Mouse (Mus musculus): ENCODE results near the gene Robo2.

Gene Robo2

GRCm38 (mm10) chr16:74411481-74412251, at the start of gene Robo2:
Robo2 (minus strand) TSS chr16:74411825.
- DNase-seq (ENCODE audit: extremely low read depth, low read depth, low spot score): no peak

DNA sequence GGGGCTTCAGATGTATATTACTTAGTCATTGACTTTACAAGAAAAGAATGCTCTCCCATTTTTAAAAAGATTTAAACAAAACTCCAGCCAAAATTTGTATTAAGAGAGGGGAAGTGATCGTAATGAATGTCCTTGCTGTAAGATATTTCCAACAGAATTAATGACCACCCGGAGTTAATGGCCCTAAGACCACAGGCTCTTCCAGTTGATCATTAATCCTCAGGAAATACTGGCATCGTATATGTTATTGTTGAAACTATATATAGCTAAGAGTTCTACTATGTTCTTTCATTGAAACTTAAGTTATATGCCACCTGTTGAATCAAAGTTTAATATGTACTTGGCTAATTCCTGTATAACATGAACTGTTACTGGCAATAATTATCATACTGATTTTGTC, 46.5 kb upstream of the Robo2 start:
- DNase-seq (ENCODE audit: extremely low read depth, low read depth, low spot score): no peak

GRCm38 (mm10) chr16:74457736-74458135, 46.1 kb upstream of the Robo2 start:
- DNase-seq (ENCODE audit: extremely low read depth, low read depth, low spot score): no peak

GRCm38 (mm10) chr16:74456808-74457470, 45.3 kb upstream of the Robo2 start:
- no peak for DNase-seq (ENCODE audit: extremely low read depth, low read depth, low spot score)

GRCm38 (mm10) chr16:74455179-74455578, 43.6 kb upstream of the Robo2 start:
- no peak for DNase-seq (ENCODE audit: extremely low read depth, low read depth, low spot score)

GRCm38 (mm10) chr16:74448025-74448424, 36.4 kb upstream of the Robo2 start:
- DNase-seq (ENCODE audit: extremely low read depth, low read depth, low spot score): no peak

DNA sequence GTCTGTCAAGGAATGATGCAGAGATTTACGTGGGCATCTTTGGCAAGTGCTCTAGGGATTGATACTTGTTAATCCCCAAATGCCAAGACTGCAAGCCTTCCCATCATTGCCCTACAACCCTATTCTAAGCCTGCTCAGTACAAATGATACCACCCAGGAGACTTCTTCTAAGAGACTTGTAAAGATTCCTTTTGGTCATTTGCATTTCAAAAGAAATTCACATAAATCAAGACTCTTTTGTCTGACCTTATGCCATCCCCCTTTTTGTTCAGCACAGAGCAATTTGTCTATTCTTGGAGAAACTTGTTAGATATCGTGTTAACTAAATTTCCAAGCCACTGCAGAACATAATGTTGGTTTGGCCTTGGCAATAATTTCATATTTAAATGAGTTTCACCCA, 15.4 kb upstream of the Robo2 start:
- DNase-seq (ENCODE audit: extremely low read depth, low read depth, low spot score): no peak

- DNase-seq (ENCODE audit: extremely low read depth, low read depth, low spot score): no peak
These were observed 8.7 kb upstream of the Robo2 start for GRCm38 (mm10) chr16:74420324-74420723.

GRCm38 (mm10) chr16:74412471-74413291, 1.1 kb upstream of the Robo2 start:
- DNase-seq (ENCODE audit: extremely low read depth, low read depth, low spot score): no peak

DNA sequence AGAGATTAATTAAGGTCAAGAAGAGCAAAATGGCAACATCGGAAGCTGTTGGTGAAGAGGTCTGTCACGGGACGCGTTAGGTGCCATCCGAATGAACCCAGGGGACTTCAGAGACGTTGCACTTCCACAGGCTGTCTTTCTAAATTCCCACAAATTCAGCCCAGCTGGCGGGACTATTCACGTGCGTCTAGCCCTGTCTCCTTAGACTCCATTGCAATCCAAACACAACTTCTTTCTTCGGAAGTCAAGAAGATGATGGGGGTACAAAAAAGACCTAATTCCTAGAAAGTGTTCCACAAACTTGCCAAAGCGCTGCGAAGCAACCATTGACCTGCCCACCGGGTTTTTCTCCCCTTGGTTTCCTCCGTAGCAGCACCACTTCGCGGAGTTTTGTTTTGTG, 604 bp downstream of the Robo2 start:
- DNase-seq (ENCODE audit: extremely low read depth, low read depth, low spot score): no peak

- no peak for DNase-seq (ENCODE audit: extremely low read depth, low read depth, low spot score)
These were observed 1.5 kb downstream of the Robo2 start for GRCm38 (mm10) chr16:74410125-74410524.

GRCm38 (mm10) chr16:74409548-74409947, 2.1 kb downstream of the Robo2 start:
- DNase-seq (ENCODE audit: extremely low read depth, low read depth, low spot score): no peak

GRCm38 (mm10) chr16:74408566-74408965, 3.1 kb downstream of the Robo2 start:
- DNase-seq (ENCODE audit: extremely low read depth, low read depth, low spot score): no peak

GRCm38 (mm10) chr16:74397291-74397690, 14.3 kb downstream of the Robo2 start:
- no peak for DNase-seq (ENCODE audit: extremely low read depth, low read depth, low spot score)

- no peak for DNase-seq (ENCODE audit: extremely low read depth, low read depth, low spot score)
These were observed 15.9 kb downstream of the Robo2 start for GRCm38 (mm10) chr16:74395678-74396077.

GRCm38 (mm10) chr16:74379458-74379857, 32.2 kb downstream of the Robo2 start:
- no peak for DNase-seq (ENCODE audit: extremely low read depth, low read depth, low spot score)

DNA sequence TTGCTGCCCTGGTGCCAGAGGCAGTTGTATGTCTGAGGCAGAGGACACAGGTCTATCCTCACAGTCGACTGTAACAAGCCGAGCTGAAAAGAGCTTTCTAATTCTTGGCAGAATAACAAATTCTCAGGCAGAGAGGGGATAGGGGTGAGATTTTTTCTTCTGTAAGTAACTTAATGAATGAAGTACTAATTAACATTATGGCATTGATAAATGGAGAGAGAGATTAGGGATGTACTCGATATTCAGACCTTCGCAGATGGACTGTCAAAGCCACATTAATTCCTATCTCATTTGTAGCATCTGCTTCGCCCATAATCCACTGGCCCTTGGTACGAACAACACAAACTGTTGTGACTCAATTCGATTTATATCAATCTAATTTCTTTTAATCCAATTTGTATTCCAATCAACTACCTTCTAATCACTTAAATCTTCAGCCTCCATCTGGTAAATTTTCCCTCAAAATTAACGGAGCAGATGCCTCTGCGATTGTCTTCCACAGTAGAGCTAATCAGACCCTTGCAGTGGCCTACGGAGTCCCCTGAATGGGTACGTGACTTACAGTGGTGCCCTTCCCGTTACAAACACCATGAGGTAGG, 36.2 kb downstream of the Robo2 start:
- no peak for DNase-seq (ENCODE audit: extremely low read depth, low read depth, low spot score)

DNA sequence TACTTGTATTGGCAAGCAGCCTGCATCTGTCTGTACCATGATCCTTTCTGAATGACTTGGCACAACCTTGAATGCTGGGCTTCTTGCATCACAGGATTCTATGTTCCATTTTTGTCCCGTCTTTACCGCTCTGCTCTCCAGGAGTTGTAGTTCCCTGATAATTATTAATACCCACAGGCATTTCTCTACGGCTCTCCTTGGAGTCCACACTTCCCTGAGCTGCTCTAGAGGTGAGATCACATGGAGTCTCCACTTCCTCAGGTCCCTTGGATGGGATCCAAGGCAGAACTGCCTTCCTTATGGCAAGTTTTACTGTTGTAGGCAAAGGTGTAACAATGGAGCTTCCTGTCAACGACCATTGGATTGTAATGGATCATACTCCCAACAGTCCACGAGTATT, 37.1 kb downstream of the Robo2 start:
- DNase-seq (ENCODE audit: extremely low read depth, low read depth, low spot score): peak; percentile 34

- no peak for DNase-seq (ENCODE audit: extremely low read depth, low read depth, low spot score)
These were observed 38.2 kb downstream of the Robo2 start for GRCm38 (mm10) chr16:74373407-74373806.

DNA sequence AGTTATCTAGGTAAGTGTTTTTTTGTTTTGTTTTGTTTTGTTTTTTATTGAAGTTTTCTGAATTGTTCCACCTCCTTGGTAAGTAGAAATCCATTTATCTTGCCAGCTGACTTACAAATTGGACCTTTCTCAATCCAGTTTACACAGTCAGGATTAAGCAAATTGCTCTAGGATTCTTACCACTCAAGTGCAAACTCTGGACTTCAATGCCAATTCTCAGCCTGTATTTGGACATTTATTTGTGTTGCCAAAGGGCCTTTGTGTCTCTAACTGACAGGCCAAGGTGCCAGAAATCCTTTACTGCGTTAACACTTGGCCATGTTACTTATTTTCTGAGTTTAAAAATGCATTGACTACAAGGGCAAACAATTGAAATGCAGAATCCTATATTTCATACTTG, 38.7 kb downstream of the Robo2 start:
- peak; percentile 76 for DNase-seq (ENCODE audit: extremely low read depth, low read depth, low spot score)

DNA sequence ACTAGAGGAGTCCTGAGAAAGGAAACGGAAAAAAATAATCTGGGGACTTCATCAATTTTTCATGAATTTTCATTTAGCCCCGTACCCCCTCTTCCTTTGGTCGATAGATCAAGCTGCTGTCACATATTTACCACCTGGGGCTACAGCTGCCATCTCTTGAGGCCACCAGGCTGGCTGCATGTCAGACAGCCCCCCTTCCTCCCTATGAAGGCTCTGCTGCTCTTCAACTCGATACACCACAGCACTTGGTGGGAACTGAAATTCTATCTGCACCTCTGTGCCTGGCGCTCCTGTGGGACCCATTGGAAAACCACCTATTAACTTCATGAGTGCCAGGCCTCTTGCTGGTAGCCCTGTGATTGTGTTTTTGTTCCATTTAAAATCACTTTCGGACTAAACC, 63.2 kb downstream of the Robo2 start:
- DNase-seq (ENCODE audit: extremely low read depth, low read depth, low spot score): no peak

Measured in fat pad, adult 2 months (tissue).